In the genomic region with DNA sequence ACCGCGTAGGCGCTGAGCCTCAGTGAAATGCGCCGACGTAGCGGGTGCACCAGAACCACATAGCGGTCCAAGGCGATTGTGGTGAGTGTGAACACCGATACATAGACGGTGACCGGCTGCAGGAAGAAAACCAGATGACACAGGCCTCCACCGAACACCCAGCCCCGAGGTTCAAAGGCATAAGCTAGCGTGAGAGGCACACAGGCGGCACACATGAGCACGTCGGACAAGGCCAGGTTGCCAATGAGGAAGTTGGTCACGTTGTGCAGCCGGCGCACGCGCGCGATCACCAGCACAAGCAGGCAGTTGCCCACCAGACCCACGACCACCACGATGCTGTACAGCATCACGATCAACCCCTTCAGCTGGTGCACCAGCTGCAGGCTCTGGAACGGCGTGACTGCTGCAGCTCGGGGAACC, we compare ENCODE assay signal across 8 mouse cellular contexts. TPM values are rescaled to one million over a fixed set of nuclear protein-coding genes. Genes with fewer than 3 reads are reported as not detected.
A peak's percentile ranks its signal among the peaks of the same experiment; 100 is the strongest.
DNase-seq lines count a peak whose midpoint lies in the region; ATAC-seq and TF ChIP-seq lines count a peak whose summit lies in the region.

No protein-coding gene starts in this region.

- H3K4me3 ChIP-seq in kidney, embryonic 14.5 days (ENCODE audit: low read length), result peak overlapping the region; percentile 25
- no peak overlapping the region for H3K4me3 ChIP-seq in kidney, adult 2 months (ENCODE audit: insufficient read depth, low read depth, low read length)
- H3K4me3 ChIP-seq in embryonic facial prominence, embryonic 15.5 days (replicated peaks), result peak overlapping the region; percentile 25
- H3K4me3 ChIP-seq in limb, embryonic 11.5 days (ENCODE audit: low read depth, low read length), result peak overlapping the region; percentile 20; the same call in 1 of the 2 replicates
- H3K4me3 ChIP-seq in neural tube, embryonic 12.5 days, result peak overlapping the region; percentile 32

- intact Hi-C loops in left cerebral cortex, postnatal 36 days (cut with DNase I), result loop anchor here (10.0 kb wide), 1 partner anchor 87 kb away; no protein-coding TSS in a partner anchor

- no peak for DNase-seq in kidney, adult 2 months
- no peak for DNase-seq in limb, embryonic 11.5 days (ENCODE audit: low spot score)
- DNase-seq in cerebellum, adult 8-10 months, result no peak
- no peak for DNase-seq in left cerebral cortex, postnatal 36 days (ENCODE audit: low spot score in 2 of 2)
- DNase-seq in right cerebral cortex, postnatal 25 days, result no peak

- H3K36me3 ChIP-seq in kidney, embryonic 14.5 days (ENCODE audit: control insufficient read depth, insufficient read depth, low read length), result no peaks in the 10 kb centered on the region
- no peaks in the 10 kb centered on the region for H3K36me3 ChIP-seq in kidney, adult 2 months (ENCODE audit: control insufficient read depth, insufficient read depth, low read length)
- H3K36me3 ChIP-seq in embryonic facial prominence, embryonic 15.5 days, result no peaks in the 10 kb centered on the region
- no peaks in the 10 kb centered on the region for H3K36me3 ChIP-seq in limb, embryonic 11.5 days (ENCODE audit: control insufficient read depth, insufficient read depth, low read length)
- no peaks in the 10 kb centered on the region for H3K36me3 ChIP-seq in neural tube, embryonic 12.5 days

- H3K9me3 ChIP-seq in kidney, embryonic 14.5 days (ENCODE audit: control insufficient read depth, low read length), result no peaks in the 10 kb centered on the region
- H3K9me3 ChIP-seq in embryonic facial prominence, embryonic 15.5 days (replicated peaks), result no peaks in the 10 kb centered on the region
- H3K9me3 ChIP-seq in limb, embryonic 11.5 days (ENCODE audit: control insufficient read depth, low read length), result no peaks in the 10 kb centered on the region
- H3K9me3 ChIP-seq in neural tube, embryonic 12.5 days, result no peaks in the 10 kb centered on the region

- no peak for TF ChIP-seq POLR2A in kidney, adult 2 months (IDR thresholded peaks at IDR 0.05; ENCODE audit: low read depth, low read length)

- ATAC-seq in kidney, embryonic 14.5 days (ENCODE audit: low FRiP score, low TSS enrichment), result 0 out of 2 replicates have a peak, but pooled peaks have one; percentile 20
- no peak for ATAC-seq in embryonic facial prominence, embryonic 15.5 days (ENCODE audit: insufficient number of reproducible peaks, low FRiP score, low TSS enrichment, low read depth)
- no peak for ATAC-seq in limb, embryonic 11.5 days (ENCODE audit: insufficient number of reproducible peaks, low FRiP score, low TSS enrichment, low read depth)
- ATAC-seq in neural tube, embryonic 12.5 days (ENCODE audit: low FRiP score, low read depth), result peak; percentile 46

- H3K4me2 ChIP-seq in kidney, embryonic 14.5 days (replicated peaks; ENCODE audit: low read depth, low read length), result peak overlapping the region; percentile 52
- H3K4me2 ChIP-seq in embryonic facial prominence, embryonic 15.5 days (replicated peaks), result peak overlapping the region; percentile 42
- H3K4me2 ChIP-seq in limb, embryonic 11.5 days (ENCODE audit: low read depth, severe bottlenecking), result peak overlapping the region; percentile 41; the same call in 1 of the 2 replicates
- H3K4me2 ChIP-seq in neural tube, embryonic 12.5 days (replicated peaks), result peak overlapping the region; percentile 67

- H3K27me3 ChIP-seq in kidney, embryonic 14.5 days (ENCODE audit: control insufficient read depth, insufficient read depth, low read length), result peaks cover 33% of the 10 kb centered on the region
- no peaks in the 10 kb centered on the region for H3K27me3 ChIP-seq in kidney, adult 2 months (replicated peaks; ENCODE audit: control insufficient read depth, insufficient read depth, low read length)
- peaks cover 43% of the 10 kb centered on the region for H3K27me3 ChIP-seq in embryonic facial prominence, embryonic 15.5 days
- H3K27me3 ChIP-seq in limb, embryonic 11.5 days (ENCODE audit: control insufficient read depth, insufficient read depth, low read length), result peaks cover 26% of the 10 kb centered on the region
- H3K27me3 ChIP-seq in neural tube, embryonic 12.5 days (replicated peaks), result peaks cover 42% of the 10 kb centered on the region

- H3K4me1 ChIP-seq in kidney, embryonic 14.5 days (ENCODE audit: control insufficient read depth, insufficient read depth, low read length), result peaks cover 8% of the 10 kb centered on the region; the same call in 1 of the 2 replicates
- H3K4me1 ChIP-seq in kidney, adult 2 months (ENCODE audit: control insufficient read depth, insufficient read depth, low read length), result no peaks in the 10 kb centered on the region
- H3K4me1 ChIP-seq in embryonic facial prominence, embryonic 15.5 days, result peaks cover 17% of the 10 kb centered on the region
- 0 out of 2 replicates have a peak, but pooled peaks cover 5% of the 10 kb centered on the region for H3K4me1 ChIP-seq in limb, embryonic 11.5 days (ENCODE audit: control insufficient read depth, insufficient read depth, low read length)
- peaks cover 18% of the 10 kb centered on the region; the same call in 1 of the 2 replicates for H3K4me1 ChIP-seq in neural tube, embryonic 12.5 days

- whole genome bisulfite sequencing in kidney, embryonic 14.5 days, result 16% methylated on average over 31 of the region's 31 CpGs
- WGBS in kidney, adult 2 months, result 13% methylated on average over 31 of the region's 31 CpGs
- whole genome bisulfite sequencing in embryonic facial prominence, embryonic 15.5 days, result 14% methylated on average over 31 of the region's 31 CpGs
- WGBS in limb, embryonic 11.5 days, result 15% methylated on average over 31 of the region's 31 CpGs
- 13% methylated on average over 31 of the region's 31 CpGs for WGBS in neural tube, embryonic 12.5 days

- no peak overlapping the region for H3K9ac ChIP-seq in kidney, embryonic 14.5 days (ENCODE audit: low read depth, low read length)
- H3K9ac ChIP-seq in embryonic facial prominence, embryonic 15.5 days, result no peak overlapping the region
- H3K9ac ChIP-seq in limb, embryonic 11.5 days (ENCODE audit: low read length), result no peak overlapping the region
- 0 out of 2 replicates have a peak overlapping the region, but pooled peaks have one; percentile 36 for H3K9ac ChIP-seq in neural tube, embryonic 12.5 days

- H3K27ac ChIP-seq in kidney, embryonic 14.5 days (ENCODE audit: low read depth, low read length), result no peak overlapping the region
- no peak overlapping the region for H3K27ac ChIP-seq in kidney, adult 2 months (ENCODE audit: insufficient read depth, low read depth, low read length)
- no peak overlapping the region for H3K27ac ChIP-seq in embryonic facial prominence, embryonic 15.5 days (replicated peaks)
- H3K27ac ChIP-seq in limb, embryonic 11.5 days (replicated peaks; ENCODE audit: low read depth, low read length), result no peak overlapping the region
- no peak overlapping the region for H3K27ac ChIP-seq in neural tube, embryonic 12.5 days

- no peak for TF ChIP-seq CTCF in kidney, adult 2 months (conservative IDR thresholded peaks at IDR 0.05; ENCODE audit: insufficient read depth, insufficient read length, low read depth, low read length)

RNA-seq across cellular contexts. Expression of gene Prlhr, which starts 0.5 kb away (rescaled TPM):
- polyA plus RNA-seq in kidney, embryonic 14.5 days (2014; fragmentation: Nextera tagmentation; extraction: Ambion mirVana), result not detected in 2 replicates
- 0.08 TPM in 1 of 2 replicates, not detected in the other for polyA plus RNA-seq in kidney, adult 2 months (2012; rRNA removed)
- polyA plus RNA-seq in embryonic facial prominence, embryonic 15.5 days (2015; fragmentation: Nextera tagmentation; extraction: Ambion mirVana), result not detected in 2 replicates
- polyA plus RNA-seq in limb, embryonic 11.5 days (2014; fragmentation: Nextera tagmentation; extraction: Ambion mirVana), result not detected in 2 replicates
- not detected in 2 replicates for polyA plus RNA-seq in neural tube, embryonic 12.5 days (2016; fragmentation: Nextera tagmentation; extraction: Ambion mirVana)
- total RNA-seq in left cerebral cortex, postnatal 36 days (2021), result not detected

Comparison
In these comparisons a context has a peak if more than half of its experiments do, and no peak if none do; other contexts are left out.
1. ATAC-seq: peak in kidney, embryonic 14.5 days (single experiment) and neural tube, embryonic 12.5 days (single experiment); none in embryonic facial prominence, embryonic 15.5 days (single experiment) and limb, embryonic 11.5 days (single experiment).
2. Peak in every context shown above with its lines, with median percentiles within 50 percentile points of each other: H3K4me2 ChIP-seq.